Mouse (Mus musculus) frontal cortex, adult (tissue): ENCODE data around the gene Sirpa.

ENCODE experiments used
- ATAC-seq: cut with Nextera tagmentation; 2 replicates; pipeline ENCODE4 v1.9.2; 2017; ENCODE audit warnings: mild to moderate bottlenecking, moderate library complexity, mixed read lengths; ENCODE audit not compliant: low TSS enrichment

Sirpa gene

GRCm38 (mm10) chr2:129592459-129593140 is at the start of gene Sirpa:
Sirpa (plus strand) TSS chr2:129592835.
- peak; percentile 66 for ATAC-seq

DNA sequence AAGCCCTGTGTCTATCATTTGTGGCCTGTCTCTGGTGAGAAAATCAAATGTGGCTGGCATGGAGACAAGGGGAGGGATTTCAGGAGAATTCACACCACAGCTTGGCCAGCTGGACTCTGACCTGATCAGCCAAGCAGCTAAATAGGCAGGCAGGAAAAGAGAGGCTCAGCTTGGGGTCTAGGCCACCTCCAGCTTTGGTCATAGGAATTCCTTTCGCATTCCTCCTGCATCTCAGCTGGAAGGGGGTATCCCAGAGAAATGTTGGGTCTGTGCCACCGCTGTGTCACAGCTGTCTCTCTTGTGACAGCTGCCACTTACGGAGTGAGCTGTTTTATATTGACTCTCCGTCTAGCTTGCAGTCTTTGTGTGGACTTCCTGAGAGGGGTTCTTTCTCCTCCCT is 48.2 kb upstream of the Sirpa start:
- ATAC-seq = no peak

DNA sequence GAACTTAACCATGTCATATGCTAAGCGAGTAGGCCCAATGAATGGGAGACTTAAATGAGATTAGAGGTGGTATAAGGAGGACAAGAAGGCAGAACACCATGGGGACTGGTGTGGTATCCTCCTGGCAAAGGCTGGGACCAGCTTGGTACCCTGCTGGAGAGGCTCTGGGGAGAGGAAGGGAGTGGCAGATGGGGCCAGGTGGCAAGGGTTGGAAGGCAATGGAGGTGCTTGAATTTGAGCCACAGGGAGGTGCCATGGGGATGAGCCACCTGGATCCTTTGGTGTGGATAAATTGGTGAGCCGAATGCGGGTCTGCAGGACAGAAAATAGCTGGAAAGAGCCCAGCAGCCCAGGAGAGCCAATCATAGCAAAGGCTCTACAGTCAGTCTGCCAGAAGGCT is 47.7 kb upstream of the Sirpa start:
- no peak for ATAC-seq

GRCm38 (mm10) chr2:129545596-129545995 is 47.0 kb upstream of the Sirpa start:
- ATAC-seq = no peak

GRCm38 (mm10) chr2:129546772-129547171 is 45.9 kb upstream of the Sirpa start:
- ATAC-seq = no peak

DNA sequence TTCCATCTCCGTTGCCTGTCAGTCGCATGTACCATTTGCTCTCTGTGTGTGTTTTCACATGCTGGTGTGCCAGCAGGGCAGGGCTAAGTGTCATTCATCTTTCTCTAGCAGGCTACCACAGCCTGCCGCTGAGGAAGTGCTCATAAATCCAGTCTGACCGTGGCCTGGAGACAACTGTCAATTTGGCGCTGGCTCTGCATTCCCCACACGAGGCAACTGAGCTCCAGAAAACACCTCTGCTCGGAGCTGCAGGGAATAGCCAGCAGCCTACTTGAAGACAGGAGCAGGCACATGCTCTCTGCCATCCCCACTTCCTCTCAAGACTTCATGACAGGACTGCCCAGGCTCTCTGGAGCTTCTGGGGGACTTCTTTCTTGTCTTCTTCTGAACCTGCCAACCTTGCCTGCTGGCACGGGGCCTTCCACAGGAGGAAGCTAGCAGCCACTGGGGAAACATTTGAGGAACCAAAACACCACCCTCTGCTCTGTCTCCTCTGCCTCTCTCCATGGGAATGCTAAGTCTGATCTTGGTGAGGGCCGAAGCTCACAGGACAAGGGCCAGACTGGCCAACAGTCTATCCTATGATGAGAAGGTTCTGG is 43.0 kb upstream of the Sirpa start:
- ATAC-seq = peak; percentile 72; the same call in 1 of the 2 replicates

GRCm38 (mm10) chr2:129550781-129551180 is 41.9 kb upstream of the Sirpa start:
- no peak for ATAC-seq

- no peak for ATAC-seq
Observed at GRCm38 (mm10) chr2:129556081-129556480, 36.6 kb upstream of the Sirpa start.

DNA sequence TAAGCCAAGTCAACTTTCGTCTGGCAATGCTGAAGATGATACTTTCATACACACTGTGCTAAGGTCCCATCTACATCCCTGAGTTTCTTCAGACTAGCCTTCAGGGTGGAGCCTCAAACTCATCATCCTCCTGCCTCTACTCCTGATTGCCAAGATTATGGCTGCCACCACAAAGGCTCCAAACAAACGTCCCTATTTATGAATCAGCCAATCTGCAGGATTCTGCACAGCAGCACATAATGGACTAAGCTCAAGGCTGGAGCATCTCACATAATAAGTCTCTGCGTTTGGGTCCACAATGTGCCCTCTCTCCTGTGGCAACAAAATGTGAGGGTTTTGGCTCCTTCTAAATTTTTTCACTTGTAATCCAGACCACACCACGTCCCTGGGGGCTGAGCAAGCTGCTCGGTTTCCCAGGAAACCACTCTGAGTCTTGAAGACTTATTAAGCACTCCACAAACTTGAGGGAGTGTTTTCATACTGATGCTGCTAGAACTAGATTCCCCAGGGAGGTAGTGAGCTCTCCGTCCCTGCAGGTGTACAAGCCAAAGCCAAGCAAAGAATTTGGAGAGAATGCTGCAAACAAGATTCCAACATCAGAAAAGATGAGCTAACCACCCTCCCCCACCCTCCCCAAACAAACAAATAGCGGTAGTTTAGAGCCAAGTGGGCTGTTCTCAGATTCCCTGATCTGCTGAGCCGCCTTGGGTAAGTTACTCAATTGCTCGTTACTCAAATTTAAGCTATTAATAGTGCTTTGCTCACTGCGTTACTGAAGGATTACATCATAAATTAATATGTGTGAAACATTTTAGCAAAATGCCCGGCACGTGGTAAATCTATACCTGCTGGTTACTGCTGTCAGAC is 34.4 kb upstream of the Sirpa start:
- peak; percentile 15; the same call in 1 of the 2 replicates for ATAC-seq

DNA sequence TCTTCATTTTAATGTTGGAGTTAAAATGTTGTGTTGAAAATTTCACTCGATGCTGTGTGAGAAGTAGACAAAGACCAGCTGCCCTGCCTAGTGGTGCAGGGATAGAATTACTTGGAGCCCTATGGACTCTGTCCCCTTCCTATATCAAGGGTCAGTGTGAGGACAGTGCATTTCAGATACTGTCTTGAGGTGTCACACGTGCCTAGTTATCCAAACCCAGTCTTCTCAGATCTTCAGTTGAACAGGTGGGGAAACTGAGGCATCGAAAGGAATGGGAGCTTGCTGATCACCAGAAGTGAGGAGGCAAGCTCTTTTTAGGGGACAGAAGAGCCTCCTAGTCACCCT is 33.8 kb upstream of the Sirpa start:
- ATAC-seq = no peak

DNA sequence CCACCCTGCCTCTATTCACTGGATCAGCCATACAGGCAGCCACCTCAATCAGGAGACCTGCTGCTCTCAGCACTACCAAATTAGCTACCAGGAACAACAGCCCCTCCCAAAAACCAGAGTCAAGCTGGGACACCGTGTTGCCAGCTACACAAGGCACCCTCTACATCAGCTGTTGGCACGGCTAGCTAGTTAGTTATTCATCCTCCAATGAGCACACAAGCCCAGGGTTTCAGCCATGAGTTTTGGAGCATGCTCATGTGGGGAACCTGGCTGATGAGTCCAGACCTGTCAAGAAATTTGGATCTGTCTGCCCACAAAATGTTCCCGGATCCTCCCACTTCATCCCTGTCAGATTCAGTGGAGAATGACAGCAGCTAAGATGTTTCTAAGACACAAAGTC is 30.8 kb upstream of the Sirpa start:
- peak; percentile 60 for ATAC-seq

- peak; percentile 62 for ATAC-seq
Observed at GRCm38 (mm10) chr2:129563944-129564709, 28.5 kb upstream of the Sirpa start.

DNA sequence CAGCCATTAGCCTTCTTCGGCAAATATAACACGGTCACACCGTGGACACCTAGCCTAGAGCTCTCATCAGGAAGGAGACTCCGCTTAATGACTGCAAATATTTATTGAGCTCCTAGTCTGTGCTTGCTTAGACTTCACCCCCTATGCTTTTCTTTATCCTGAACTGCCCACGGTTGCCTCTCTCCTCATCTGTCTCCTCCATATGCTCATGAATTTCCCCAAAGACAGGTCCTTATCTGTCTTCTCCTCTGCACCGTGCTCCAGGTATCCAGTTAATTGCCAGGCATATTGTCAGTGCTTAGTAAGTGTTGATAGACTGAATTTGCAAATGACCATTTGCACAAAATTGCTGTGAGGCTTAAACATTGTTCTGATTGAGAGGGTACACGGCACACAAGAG is 23.5 kb upstream of the Sirpa start:
- ATAC-seq = peak; percentile 39; the same call in 1 of the 2 replicates

GRCm38 (mm10) chr2:129569556-129569955 is 23.1 kb upstream of the Sirpa start:
- ATAC-seq = peak; percentile 69

DNA sequence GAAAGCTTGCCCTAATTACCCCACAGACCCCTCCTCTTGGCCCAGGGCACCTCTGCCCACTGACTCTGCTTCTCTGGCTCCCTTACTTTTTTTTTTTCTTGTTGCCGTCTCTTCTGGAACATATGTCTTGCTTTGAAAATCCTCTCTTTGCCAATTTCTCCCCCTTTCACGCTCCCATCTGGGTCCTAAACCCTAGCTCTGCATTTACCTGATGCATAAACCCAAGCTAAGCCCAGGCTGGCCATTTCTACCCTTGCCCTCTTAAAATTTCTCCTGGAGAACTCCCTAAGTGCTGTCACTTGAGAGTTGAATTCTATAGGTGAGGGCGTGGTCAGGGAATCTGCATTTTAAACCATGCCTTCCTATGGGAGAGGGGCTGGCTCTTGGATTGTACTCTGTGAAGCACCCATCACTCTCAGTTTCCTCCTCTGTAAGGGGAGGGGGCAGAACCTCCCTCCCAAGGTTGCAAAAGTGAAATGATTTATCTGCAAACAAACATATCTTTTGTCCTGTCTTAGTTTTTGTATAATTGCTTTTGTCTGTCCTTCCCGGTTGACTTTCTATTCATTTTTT is 18.8 kb upstream of the Sirpa start:
- ATAC-seq = no peak

DNA sequence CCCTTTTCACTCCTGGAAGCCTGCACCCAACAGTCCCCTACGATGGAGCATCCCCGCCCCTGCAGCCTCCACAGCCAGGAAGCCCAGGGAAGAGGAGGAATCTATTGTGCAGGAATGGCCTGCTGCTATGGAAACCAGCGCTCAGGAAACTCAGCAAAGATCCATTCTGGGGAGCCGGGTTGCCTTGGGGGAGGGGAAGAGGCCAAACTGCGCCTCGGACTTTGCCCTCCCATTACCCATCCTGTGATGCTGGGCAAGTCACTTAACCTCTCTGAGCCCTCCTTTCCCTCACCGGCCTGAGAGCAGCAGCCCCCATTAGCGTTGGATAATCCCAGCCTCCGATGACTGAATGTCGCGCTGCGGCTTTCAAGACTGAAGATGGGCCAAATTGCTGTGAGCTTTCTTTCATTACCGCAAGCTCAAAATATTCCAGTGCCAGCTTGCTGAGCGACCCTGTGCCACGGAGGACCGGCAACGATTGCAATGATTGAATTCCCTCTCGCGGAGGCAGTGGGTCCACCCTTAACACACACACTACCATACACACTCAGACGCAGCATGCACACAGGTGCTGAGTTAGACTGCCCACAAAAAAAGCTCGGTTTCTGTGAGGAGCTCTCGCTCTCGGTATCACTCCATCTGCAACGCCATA is 18.1 kb upstream of the Sirpa start:
- ATAC-seq = peak; percentile 83

DNA sequence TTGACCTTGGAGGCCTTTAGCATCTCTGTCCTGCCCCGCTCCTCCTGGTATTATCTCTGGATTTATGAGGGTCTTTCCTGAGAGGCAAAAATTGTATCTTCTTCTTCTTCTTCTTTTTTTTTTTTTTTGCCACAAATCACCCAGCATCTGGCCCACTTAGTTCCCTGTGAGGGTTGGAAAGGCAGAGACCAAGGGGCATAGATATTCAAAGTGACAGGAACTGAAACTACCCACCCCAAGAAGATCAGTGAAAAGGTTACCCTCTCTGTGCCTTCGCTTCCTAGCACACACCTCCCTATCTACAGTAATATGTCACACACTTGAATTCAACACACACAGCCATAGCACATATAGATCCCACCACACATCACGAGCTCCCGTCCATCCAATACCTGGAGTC is 17.5 kb upstream of the Sirpa start:
- no peak for ATAC-seq

GRCm38 (mm10) chr2:129576611-129577447 is 15.8 kb upstream of the Sirpa start:
- no peak for ATAC-seq

DNA sequence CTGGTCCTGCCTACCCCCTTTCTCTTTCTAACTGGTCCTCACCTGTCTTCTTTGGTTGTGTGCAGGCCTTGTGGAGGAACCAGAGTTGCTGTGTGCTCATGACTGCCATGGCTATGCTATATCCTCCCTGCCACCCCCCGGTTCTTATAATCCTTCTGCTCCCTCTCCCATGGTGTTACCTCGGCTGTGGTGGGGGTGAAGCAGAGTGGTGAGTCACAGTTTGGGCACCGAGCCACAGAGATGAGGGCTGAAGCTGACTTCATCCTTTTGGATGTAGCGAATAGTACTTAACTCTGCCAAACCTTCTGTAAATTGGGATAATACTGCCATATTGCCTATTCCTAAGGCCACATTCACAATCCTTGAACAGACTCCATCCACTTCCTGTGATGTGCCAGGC is 12.0 kb upstream of the Sirpa start:
- peak; percentile 68 for ATAC-seq

- ATAC-seq = no peak
Observed at GRCm38 (mm10) chr2:129581826-129582225, 10.8 kb upstream of the Sirpa start.
